Mouse (Mus musculus) retina, adult 2 months (tissue): ENCODE results near the gene Tmtc4.

ENCODE experiments used
- DNase-seq: peaks from one replicate; pipeline ENCODE4 v3.0.0-alpha.2; 2012; ENCODE audit warnings: low read depth, low spot score

Gene Tmtc4

DNA sequence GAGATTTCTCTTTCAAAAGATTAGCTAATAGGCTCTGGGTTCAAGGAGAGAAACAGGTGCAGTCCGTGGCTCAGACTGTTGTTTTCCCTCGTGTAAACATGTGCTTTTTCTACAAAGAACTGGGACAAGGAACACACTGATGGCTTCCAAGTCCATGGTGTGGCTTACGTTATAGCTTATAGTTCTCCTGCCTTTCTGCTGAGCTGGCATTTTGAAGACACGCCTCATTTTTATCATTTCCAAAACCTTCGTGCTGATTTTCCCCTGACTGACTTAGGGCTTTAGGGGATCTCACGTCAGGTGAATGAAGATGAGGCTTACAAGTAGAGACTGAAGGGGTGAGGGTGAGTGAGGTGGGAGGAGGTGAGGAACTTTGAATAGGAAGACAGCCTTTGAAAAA lies 111.2 kb downstream of the Tmtc4 start:
- no peak for DNase-seq

GRCm38 (mm10) chr14:122871841-122872580 lies 111.8 kb downstream of the Tmtc4 start:
- DNase-seq, result no peak

DNA sequence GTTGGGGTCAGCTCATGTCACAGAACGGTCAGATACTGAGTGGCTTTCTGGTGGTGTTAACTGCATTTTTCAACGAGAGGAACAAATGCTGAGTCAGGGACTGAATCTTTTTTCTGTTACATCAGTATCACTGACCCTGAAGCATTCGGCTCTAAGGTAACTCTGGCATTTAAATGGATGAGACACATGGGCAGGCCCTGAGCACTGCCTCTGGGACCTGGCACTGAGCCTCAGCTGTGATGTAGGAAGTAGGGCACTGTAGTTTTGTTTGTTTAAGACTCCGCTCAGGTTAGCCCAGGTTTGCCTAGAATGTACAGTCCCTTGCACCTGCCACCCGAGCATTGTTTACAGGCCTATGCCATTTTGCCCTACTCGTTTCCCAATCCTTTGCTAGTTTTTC lies 114.0 kb downstream of the Tmtc4 start:
- DNase-seq, result no peak
